Mouse (Mus musculus): Measurements from ENCODE around the gene Tceanc2. TPM values are rescaled to one million over a fixed set of nuclear protein-coding genes. Genes with fewer than 3 reads are reported as not detected.

Tceanc2 gene
- total RNA-seq, 2 experiments from 2014 or later = 17.3 to 25.3 TPM

DNA sequence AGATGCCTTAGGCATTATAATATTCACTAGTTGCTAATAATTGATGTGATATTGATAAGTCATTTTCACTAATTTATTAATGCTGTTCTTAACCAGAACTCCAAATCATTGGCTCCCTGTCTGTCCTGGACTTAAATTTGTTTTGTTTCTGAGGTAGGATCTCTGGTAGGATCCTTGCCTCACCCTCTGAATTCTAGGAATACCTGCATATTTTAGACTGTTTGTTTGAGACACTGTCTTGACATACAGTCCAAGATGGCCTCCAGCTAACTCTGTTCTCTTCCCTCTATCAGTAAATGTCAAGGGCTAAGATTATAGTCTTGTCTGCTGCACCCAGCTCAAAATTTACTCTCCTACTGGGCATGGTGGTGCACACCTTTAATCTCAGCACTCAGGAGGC, 1.8 kb upstream of the Tceanc2 start:
- ATAC-seq (replicated peaks; ENCODE audit: poor library complexity) = no peak

DNA sequence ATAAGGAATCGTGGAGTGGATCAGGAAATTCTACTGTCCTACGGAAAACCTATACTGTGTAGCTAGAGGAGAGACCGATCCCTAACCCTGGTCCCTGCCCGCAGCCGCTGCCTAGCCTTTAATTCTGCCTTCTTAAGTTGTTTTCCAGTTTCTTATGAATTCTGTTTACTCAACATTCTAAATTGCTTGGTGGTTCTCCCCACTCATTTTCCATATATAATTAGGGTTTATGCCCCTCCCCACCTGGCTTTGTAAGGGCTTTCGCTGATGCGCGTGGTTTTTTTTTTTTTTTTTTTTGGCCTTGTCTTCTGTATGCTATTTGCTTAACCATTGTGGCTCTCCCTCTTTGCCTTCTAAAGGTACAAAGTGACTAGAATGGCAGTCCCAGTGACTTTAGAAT, 645 bp upstream of the Tceanc2 start:
- no peak for ATAC-seq (replicated peaks; ENCODE audit: poor library complexity)

DNA sequence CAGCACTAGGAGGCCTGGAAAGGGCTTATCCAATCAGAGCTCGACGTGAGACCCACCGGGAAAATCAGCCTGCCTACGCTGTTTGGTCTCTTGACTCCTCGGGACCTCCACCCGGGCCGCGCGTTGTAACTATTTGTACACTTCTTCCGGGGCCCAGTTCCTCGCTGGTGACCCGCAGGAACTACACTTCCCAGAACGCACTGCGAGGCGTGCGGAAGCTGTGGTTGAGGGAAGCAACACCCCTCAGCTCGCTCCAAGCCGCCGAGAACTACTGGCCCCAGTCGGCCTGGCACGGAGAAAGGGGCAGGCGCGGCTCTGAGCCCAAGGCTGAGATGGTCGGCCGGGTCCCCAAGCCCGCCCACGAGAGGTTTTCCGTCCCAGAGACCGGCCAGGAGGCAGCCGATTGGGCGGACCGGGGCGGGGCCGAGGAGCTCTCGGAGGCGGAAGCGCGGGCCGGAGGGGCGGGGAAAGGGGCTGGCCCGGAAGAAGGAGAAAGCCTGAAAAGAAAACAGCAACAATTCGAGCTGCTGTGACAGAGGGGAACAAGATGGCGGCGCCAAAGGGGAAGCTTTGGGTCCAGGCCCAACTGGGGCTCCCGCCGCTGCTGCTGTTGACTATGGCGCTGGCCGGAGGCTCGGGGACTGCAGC, 610 bp downstream of the Tceanc2 start, which contains the start of gene Tmem59:
Gene Tmem59 (plus strand): TSS at position 218 of the 648 bp plus-strand sequence.
- ATAC-seq (replicated peaks; ENCODE audit: poor library complexity) = peak; percentile 80

DNA sequence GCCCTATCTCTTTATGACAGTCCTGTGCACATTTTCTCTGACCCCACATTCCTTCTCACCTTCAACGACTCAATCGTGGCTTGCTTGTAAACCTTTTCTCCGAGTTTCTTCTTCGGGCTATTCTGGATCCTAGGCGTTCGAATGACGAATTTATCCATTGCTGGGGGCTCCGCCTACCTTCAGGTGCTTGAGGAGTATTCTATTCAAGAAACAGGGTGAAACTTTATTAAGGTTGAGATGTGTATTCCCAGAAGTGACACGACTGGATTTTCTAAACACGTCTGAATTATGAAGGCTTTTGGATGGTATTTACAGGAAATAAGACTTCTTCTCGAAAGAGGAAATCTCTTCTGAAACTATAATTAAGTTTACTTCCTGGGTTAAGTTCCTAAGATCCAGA, 1.4 kb downstream of the Tceanc2 start:
- ATAC-seq (replicated peaks; ENCODE audit: poor library complexity) = no peak

DNA sequence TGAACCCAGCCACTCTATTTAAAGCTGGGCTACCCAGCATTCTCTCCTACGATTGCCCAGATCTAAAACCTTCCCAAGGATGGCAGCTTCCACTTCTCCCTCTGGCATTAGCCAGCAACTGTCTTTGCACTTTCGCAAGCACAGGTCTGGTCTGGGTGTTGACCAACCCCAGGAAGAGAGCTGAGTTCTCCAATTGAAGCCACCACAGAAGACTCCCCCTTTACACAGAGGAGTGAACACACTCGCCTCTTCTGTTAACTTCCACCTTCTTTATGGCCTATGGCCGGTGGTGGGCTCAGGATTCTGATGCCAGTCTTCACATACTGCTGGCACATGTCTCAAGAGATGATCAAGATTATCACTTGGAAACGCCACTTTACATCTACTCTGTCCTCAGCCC, 11.1 kb downstream of the Tceanc2 start:
- ATAC-seq (replicated peaks; ENCODE audit: poor library complexity) = peak; percentile 90

DNA sequence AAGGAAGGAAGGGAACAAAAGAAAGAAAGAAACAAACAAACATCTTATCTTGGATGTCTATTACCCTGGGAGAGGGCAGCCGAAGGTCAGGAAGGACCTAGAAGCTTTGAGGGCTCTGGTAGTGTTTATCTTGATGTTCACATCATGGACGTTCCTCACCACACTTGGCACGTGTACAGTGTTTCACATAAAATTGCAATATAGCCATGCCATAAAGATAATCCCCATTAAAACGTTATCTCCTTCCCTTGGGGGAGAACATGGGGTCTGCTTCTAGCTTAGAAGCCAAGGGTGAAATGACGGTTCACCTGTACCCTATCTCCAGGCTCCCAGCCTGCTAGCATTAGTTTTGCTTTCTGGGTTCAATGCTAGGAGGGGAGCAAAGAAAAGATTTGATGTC, 12.2 kb downstream of the Tceanc2 start:
- peak; percentile 15; the same call in 1 of the 2 replicates for ATAC-seq (replicated peaks; ENCODE audit: poor library complexity)

DNA sequence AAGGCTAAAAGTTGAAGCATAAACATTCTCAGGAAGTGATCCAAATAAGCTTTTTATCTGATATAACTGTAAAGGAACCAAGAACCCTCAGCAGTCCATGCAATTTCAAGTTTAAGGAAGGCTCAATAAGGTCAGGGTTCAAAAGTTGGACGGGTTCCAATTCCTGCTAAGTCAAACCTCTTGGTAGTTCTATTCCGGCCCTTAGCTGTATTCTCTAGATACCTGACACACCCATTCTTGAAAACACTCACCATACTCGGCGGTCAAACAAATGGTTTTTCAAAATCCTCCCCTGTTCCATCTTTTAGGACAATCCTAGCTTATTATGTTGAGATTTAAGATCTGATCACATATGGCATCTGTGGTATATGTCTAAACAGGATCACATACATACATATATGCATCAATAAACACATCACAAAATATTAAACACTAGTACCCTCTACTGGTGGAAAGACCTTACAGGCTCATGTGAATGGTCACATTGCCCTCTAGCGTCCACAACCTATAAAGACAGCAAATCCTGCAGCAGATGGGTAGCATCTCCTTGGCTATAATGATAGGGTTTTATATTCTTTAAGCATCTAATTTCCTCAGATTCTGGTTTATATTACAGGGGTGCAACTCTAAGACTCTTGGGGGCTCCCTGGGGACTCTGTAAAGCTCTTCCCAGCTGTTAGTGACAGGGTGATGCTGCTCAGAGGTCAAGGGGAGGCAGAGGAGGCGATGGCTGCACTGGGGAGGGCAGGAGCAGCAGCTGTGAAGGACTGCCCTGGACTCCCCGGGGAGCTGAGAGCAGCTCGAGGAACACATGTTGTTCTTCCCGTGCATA, 14.9 kb downstream of the Tceanc2 start:
- peak; percentile 90 for ATAC-seq (replicated peaks; ENCODE audit: poor library complexity)

DNA sequence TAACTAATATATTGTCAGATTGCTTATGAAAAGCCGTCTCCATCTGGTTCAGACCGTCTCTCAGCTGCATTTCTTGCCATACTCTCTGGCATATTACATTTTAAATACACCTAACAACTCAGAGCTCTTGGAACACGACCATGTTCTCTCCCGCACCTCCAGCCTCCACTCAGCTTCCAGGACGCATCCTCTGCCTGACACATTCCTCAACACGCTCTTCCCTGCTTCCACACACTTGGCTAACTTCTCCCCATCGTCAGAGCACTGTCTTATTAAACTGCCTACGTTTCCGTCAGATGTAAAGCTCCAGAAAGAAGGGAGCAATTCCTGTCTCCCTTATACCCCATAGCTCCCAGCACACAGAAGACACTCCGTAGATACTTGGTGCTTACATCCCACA, 15.6 kb downstream of the Tceanc2 start:
- no peak for ATAC-seq (replicated peaks; ENCODE audit: poor library complexity)

DNA sequence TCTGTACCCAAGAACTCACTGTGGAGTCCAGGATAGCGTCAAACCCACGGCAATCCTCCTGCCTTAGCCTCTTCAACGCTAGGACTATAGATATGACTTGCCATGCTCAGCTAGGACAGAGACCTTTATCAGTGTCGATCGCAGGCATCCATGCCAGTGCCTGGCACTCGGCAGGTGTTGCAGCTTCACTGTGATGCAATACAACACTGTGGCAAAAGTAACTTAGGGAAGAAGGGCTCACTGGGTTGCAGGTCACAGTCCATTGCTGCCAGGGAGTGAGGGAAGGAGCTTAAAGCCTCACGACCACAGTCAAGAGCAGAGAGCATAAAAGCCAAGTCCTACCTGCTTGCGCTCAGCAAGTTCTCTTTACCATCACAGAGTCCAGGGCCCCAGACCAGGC, 18.7 kb downstream of the Tceanc2 start:
- no peak for ATAC-seq (replicated peaks; ENCODE audit: poor library complexity)

DNA sequence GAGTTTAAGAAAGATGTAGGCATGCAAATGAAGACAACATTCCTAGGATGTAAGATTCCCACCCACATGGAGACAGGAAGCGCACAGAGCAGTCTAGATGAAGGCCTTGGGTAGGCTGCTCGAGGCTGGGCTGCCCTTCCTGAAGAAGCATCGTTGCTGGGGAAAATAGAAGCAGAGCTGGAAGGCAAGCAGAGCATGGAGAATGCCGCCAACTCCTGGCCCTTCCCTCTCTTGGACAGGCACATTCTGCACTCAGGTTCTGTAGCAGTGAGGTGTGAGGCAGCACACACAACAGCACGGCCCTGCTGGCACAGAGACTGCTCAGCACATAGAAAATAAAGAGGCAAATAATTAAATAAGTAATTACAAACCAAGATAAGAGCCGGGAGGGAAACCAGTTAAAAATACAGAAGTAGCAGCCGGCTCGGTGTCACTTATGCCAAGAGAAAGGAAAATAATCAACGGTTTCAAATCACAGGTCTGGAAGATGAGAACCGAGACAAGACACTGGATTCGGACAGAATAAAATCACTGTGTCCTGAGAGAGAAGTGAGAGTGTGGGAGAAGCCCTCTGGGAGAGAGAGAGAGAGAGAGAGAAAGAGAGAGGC, 19.6 kb downstream of the Tceanc2 start:
- no peak for ATAC-seq (replicated peaks; ENCODE audit: poor library complexity)

DNA sequence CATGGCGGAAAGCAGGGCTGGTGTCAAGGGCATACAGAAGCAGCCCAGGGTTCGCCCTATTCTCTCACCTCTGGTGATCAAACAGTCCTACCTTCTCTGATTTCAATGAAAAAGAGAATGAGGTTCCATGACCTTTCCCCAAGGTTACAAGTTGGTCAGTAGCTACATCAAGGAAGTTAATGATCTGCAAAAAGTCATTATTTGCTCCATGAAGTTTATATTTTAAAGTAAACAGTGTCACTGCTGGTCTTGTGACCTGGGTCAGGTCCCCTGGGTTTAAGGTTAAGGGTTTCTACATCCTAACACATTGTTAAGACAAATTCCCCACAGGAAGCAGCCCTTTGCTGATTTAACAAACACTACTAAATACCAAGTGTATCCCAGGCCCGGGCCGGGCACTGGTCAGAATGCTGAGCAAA, 21.9 kb downstream of the Tceanc2 start:
- ATAC-seq (replicated peaks; ENCODE audit: poor library complexity) = no peak

DNA sequence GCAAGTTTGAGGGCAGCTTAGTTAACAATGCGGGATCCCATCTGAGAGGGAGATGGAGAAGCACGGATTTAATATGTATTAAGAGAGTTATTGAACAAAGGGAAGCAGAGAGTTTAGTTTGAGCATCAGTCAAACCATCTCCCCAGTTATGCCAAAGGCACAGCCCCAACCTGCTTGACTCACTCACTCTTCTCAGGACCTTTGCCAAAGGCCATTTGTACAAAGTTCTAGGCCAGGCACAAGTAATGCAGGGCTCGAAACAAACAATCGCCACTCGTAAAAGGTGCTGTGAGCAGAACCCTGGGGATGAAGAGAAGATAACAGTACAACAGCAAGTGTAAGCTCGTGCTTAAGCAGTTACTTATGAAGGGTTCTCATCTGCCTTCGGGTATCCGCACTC, 26.3 kb downstream of the Tceanc2 start:
- ATAC-seq (replicated peaks; ENCODE audit: poor library complexity) = no peak

DNA sequence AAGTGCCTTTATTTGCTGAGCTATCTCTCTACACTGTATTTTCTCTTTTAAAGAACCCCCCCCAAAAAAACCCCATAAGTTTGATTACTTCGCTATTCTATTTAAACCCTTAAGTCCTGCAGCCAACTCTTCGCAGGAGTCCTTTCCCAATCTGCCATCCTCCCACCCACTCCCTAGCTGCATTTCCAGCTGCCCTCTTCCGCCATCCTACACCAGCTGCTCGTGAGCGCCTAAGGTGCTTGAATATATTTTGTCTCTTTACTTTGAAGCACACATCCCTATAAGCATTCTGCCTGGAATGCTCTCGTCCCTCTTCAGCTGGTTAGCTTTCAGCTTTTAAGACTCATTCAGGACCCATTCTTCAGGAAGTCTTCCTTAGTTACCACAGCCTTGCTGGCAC, 27.9 kb downstream of the Tceanc2 start:
- no peak for ATAC-seq (replicated peaks; ENCODE audit: poor library complexity)

DNA sequence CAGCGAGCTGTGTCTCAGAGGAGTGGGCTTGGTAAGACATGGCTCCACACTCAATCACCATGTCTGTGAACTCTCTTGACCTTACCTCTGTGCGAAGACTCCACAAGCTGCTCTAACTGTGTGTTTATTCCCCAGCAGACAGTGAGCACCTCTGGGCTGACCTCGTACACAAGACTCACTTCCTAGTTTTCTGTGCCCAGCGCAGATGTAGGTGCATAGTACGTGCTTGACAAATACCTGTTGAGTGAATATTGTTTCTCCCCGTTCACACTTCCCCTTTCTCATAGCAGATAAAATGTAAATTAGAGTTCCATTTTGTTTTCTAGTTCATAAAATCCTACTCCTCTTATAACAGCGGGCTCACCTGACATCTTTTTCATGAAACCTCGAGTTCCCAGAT, 35.4 kb downstream of the Tceanc2 start:
- ATAC-seq (replicated peaks; ENCODE audit: poor library complexity) = no peak

DNA sequence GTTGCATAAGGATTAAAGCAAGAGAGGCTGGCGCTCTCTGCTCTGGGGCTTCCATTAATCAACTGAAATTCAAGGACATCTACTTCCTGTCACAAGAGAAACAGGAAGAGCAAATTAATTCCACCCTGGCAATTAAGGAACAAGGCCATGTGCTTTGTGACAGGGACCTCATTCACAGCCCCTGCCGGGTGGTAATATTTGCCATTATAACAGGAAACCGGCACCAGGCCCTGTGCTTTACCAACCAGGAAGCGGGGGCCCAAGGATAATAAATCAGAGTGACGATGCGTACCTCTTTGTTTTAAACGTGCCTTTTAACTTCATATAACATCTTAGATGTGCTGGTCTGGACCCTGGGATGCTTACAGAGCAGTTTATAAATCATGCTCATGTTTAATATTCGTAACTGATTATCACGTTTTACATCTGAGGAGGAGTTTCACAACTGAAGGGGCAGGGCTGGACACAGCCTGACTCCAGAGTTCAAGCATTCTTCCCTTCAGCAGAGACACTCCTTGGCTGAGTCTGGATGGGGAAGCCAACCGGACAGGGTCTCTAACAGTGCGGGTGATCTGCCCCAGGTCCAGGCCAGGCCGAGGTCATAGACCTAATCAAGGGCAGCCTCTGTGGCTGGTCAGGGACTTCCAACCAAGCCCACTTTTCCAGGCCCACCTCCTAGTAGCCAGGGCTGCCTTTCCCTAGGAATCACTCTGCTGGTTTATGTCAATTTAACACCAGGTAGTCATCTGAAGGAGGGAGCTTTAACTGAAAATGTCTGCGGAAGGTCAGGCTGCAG, 38.9 kb downstream of the Tceanc2 start:
- ATAC-seq (replicated peaks; ENCODE audit: poor library complexity) = peak; percentile 57

DNA sequence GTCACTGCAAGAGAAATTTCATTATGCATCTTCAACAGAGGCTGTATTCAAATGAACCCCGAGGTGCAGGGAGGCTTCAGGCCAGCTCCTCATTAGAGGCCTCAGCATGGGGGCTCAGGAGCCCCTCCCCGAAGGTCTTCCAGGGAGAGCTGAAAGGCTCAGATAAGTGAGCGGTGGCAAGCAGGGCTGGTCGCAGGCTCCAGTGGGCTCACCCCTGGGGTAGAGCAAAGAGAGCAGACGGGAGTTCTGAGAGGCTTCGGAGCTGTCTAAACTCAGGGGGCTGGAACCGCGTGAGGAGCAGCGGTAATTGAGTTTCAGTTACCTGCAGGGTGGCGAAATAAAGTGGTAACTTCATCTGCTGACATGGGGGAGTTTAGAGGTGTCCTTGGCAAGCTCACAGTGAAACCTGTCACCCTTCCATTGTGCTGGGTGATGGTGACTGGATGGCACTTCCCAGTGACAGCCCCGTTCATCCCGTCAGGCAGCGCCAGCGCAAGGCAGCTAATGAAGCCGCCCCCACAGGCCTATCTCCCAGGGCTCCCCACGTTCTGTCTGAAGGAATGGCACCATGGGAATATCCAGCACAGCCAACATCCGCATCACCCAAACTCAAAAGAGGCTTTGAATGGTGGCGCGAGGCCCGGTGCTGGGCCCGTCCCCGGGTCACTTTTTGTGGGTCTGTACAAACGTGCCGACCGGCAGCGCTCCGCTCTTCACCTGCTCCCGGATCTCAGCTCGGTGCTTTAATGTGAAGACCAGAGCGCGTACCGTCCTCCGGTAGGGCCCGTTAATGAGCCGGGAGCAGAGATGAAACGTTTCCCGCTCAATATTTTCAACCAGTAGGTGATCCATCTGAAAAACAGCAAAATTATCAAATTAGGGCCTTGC, 39.7 kb downstream of the Tceanc2 start:
- ATAC-seq (replicated peaks; ENCODE audit: poor library complexity) = no peak

DNA sequence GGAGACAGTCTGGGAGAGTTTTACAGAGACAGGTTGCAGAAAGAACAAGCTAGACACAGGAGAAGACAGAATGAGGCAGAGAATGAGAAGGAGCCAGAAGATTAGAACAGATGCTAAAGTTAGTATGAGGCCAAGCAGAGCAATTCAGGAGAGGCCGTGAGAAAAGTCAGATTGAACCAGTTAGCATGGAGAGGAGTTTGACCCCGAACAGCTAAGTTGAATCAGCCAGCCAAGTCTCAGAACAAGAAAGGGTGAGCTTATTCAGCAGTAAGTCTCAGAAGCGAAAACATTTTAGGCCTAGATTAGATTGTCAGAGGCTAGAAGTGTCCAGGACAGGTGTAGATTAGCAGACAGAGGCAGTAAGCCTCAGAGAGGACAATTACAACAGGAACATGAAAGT, 42.4 kb downstream of the Tceanc2 start:
- ATAC-seq (replicated peaks; ENCODE audit: poor library complexity) = no peak

DNA sequence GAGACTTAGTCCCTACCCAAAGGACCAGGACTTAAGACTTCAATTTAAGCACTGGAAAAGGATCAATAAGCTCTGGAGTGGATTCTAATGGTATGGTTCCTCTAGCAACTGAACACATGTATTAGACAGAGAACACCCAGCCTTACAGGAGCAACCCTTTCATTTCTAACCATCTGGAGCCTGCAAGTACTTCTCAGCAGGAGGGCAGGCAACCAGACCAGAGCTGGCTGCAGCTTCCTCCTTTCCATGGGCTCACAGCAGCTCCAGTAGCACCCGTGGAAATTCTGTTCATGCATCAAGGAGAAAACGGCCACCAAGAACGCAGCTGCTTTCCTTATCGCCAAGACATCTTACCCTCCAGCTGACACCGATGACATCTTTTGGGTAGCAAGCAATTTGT, 43.3 kb downstream of the Tceanc2 start:
- no peak for ATAC-seq (replicated peaks; ENCODE audit: poor library complexity)

DNA sequence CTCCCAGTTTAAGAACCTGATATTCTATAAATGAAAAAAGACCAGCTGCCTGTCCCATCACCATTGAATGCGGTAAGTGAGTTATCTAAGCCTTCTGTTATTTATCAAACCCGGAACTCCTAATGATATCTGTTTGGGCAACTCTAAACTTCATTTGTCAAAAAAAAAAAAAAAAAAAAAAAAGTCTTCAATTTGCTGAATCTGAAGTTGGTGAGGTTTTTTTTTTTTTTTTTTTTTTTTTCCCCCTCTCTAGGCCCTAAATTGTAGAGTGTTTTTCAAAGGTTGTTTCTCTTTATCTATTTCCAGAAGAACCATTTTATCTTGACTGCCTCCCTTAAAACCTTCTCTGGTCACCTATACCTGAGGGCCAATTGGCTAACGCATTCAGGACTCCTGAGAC, 44.0 kb downstream of the Tceanc2 start:
- ATAC-seq (replicated peaks; ENCODE audit: poor library complexity) = no peak

DNA sequence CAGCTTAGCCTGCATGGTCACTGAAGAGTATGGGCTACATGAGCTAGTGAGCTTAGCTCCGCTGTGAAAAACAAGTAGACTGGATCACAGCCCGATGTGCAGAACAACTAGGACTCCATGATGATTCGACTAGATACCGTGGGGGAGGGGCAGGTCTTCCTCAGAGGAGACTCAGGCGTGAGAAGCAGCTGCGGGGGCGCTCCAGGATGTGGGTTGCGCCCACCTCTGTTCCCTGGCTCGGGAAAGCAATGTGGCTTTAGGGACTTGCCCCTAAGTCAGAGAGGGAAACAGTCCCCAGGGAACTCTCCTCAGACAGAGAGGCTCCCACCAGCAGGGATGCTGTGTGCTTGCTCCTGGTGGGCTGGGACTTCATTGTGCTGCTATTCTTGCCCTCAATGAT, 48.4 kb downstream of the Tceanc2 start:
- no peak for ATAC-seq (replicated peaks; ENCODE audit: poor library complexity)
